9 mouse cellular contexts compared by ENCODE assay signal in the genomic region with DNA sequence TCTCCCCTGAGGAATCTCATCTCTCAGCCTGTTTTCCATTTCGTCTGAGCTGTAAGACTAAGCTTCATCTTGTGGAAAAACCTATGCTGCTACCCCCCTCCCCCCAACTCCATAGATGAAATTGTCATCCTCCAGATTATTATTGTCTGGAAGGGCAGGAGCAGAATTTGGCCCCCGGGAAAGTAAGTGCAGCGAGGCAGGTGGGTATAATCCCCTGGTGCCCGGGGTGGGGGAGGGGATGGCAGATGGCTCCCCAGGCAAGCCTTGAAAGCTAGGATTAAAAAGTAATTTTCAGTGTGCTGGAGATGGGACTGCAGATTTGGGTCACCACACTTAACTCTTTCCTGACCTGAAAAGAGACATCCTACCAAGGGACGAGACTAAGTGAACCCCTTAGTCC.
"Had no signal": no experiment of that assay in that cellular context is flagged by ENCODE, and none has a peak within 500 bp of the region (broad histone marks: within the 10 kb centered on the region; RNA-seq: fewer than 3 reads in every experiment).

No protein-coding gene starts in this region.

- DNase-seq: kidney, adult 11 months; kidney, adult 9 months; kidney, postnatal 4 days; lung, adult 2 months; lung, postnatal 36 days; right cerebral cortex, postnatal 14 days; thymus, adult 2 months; thymus, postnatal 25 days had no signal

- ATAC-seq: lung, postnatal 0 days had no signal
